Mouse (Mus musculus): ENCODE results near the gene Tspan18. TPM values are rescaled to one million over a fixed set of nuclear protein-coding genes. Genes with fewer than 3 reads are reported as not detected.

Gene Tspan18
- polyA plus RNA-seq, 1 experiment, result 0.06 TPM

GRCm38 (mm10) chr2:93277486-93277885, 56.8 kb downstream of the Tspan18 start:
- H3K79me2 ChIP-seq (ENCODE audit: control insufficient read depth, insufficient read depth), result no peaks in the 10 kb centered on the region
- H3K27me3 ChIP-seq (ENCODE audit: control insufficient read depth, insufficient read depth, insufficient read length), result no peaks in the 10 kb centered on the region
- H3K4me3 ChIP-seq (ENCODE audit: insufficient read depth, poor library complexity, severe bottlenecking), result no peak overlapping the region
- H3ac ChIP-seq (ENCODE audit: control insufficient read depth, insufficient read length, low read depth), result peak overlapping the region; percentile 63
- TF ChIP-seq USF1 (IDR thresholded peaks at IDR 0.05; ENCODE audit: low read depth), result no peak
- TF ChIP-seq CTCF (IDR thresholded peaks at IDR 0.05; ENCODE audit: control insufficient read depth, insufficient read depth, insufficient read length), result no peak
- TF ChIP-seq FOSL1 (IDR thresholded peaks at IDR 0.05; ENCODE audit: insufficient read depth, low read length, poor library complexity, severe bottlenecking), result no peak
- TF ChIP-seq MYOD1 (IDR thresholded peaks at IDR 0.05; ENCODE audit: control insufficient read depth, insufficient read length, low read depth), result peak; percentile 16
- no peak for TF ChIP-seq MYOG (IDR thresholded peaks at IDR 0.05; ENCODE audit: control insufficient read depth, extremely low read depth, insufficient read length)
- H3K36me3 ChIP-seq (ENCODE audit: control insufficient read depth, insufficient read depth), result no peaks in the 10 kb centered on the region
- no peaks in the 10 kb centered on the region for H3K79me3 ChIP-seq (ENCODE audit: low read depth)

- Histone ChIP-seq H3K4me3 (ENCODE audit: insufficient read depth, poor library complexity, severe bottlenecking) (no peak overlapping the region), H3K79me3 (ENCODE audit: low read depth) (no peaks in the 10 kb centered on the region), H3K79me2 (ENCODE audit: control insufficient read depth, insufficient read depth) (no peaks in the 10 kb centered on the region), H3ac (ENCODE audit: control insufficient read depth, insufficient read length, low read depth) (no peak overlapping the region), H3K36me3 (ENCODE audit: control insufficient read depth, insufficient read depth) (no peaks in the 10 kb centered on the region), H3K27me3 (ENCODE audit: control insufficient read depth, insufficient read depth, insufficient read length) (no peaks in the 10 kb centered on the region)
- no peak for TF ChIP-seq MAX (IDR thresholded peaks at IDR 0.05)
- no peak for TF ChIP-seq MYOD1 (IDR thresholded peaks at IDR 0.05; ENCODE audit: control insufficient read depth, insufficient read length, low read depth)
- TF ChIP-seq USF1 (IDR thresholded peaks at IDR 0.05; ENCODE audit: low read depth), result no peak
- TF ChIP-seq CEBPB (IDR thresholded peaks at IDR 0.05; ENCODE audit: low read depth), result no peak
- no peak for TF ChIP-seq CTCF (IDR thresholded peaks at IDR 0.05; ENCODE audit: control insufficient read depth, insufficient read depth, insufficient read length)
These were observed 58.3 kb downstream of the Tspan18 start for GRCm38 (mm10) chr2:93276026-93276425.

- Histone ChIP-seq H3K27me3 (ENCODE audit: control insufficient read depth, insufficient read depth, insufficient read length) (no peaks in the 10 kb centered on the region), H3K36me3 (ENCODE audit: control insufficient read depth, insufficient read depth) (no peaks in the 10 kb centered on the region), H3K79me3 (ENCODE audit: low read depth) (no peaks in the 10 kb centered on the region), H3K4me3 (ENCODE audit: insufficient read depth, poor library complexity, severe bottlenecking) (no peak overlapping the region), H3K79me2 (ENCODE audit: control insufficient read depth, insufficient read depth) (no peaks in the 10 kb centered on the region), H3ac (ENCODE audit: control insufficient read depth, insufficient read length, low read depth) (no peak overlapping the region)
- no peak for TF ChIP-seq USF1 (IDR thresholded peaks at IDR 0.05; ENCODE audit: low read depth)
- TF ChIP-seq CEBPB (IDR thresholded peaks at IDR 0.05; ENCODE audit: low read depth), result no peak
- no peak for TF ChIP-seq MYOG (IDR thresholded peaks at IDR 0.05; ENCODE audit: control insufficient read depth, extremely low read depth, insufficient read length)
- no peak for TF ChIP-seq CTCF (IDR thresholded peaks at IDR 0.05; ENCODE audit: control insufficient read depth, insufficient read depth, insufficient read length)
- no peak for TF ChIP-seq MAX (IDR thresholded peaks at IDR 0.05)
- no peak for TF ChIP-seq MYOD1 (IDR thresholded peaks at IDR 0.05; ENCODE audit: control insufficient read depth, insufficient read length, low read depth)
- no peak for TF ChIP-seq FOSL1 (IDR thresholded peaks at IDR 0.05; ENCODE audit: insufficient read depth, low read length, poor library complexity, severe bottlenecking)
These were observed 60.4 kb downstream of the Tspan18 start for GRCm38 (mm10) chr2:93273916-93274315.

GRCm38 (mm10) chr2:93270083-93270482, 64.2 kb downstream of the Tspan18 start:
- no peaks in the 10 kb centered on the region for H3K79me2 ChIP-seq (ENCODE audit: control insufficient read depth, insufficient read depth)
- H3ac ChIP-seq (ENCODE audit: control insufficient read depth, insufficient read length, low read depth), result no peak overlapping the region
- H3K27me3 ChIP-seq (ENCODE audit: control insufficient read depth, insufficient read depth, insufficient read length), result peaks cover 3% of the 10 kb centered on the region
- no peaks in the 10 kb centered on the region for H3K36me3 ChIP-seq (ENCODE audit: control insufficient read depth, insufficient read depth)
- H3K79me3 ChIP-seq (ENCODE audit: low read depth), result no peaks in the 10 kb centered on the region
- no peak overlapping the region for H3K4me3 ChIP-seq (ENCODE audit: insufficient read depth, poor library complexity, severe bottlenecking)
- TF ChIP-seq MAX (IDR thresholded peaks at IDR 0.05) (no peak), USF1 (IDR thresholded peaks at IDR 0.05; ENCODE audit: low read depth) (no peak), MYOD1 (IDR thresholded peaks at IDR 0.05; ENCODE audit: control insufficient read depth, insufficient read length, low read depth) (no peak), MYOG (IDR thresholded peaks at IDR 0.05; ENCODE audit: control insufficient read depth, extremely low read depth, insufficient read length) (no peak), CEBPB (IDR thresholded peaks at IDR 0.05; ENCODE audit: low read depth) (no peak), CTCF (IDR thresholded peaks at IDR 0.05; ENCODE audit: control insufficient read depth, insufficient read depth, insufficient read length) (no peak), FOSL1 (IDR thresholded peaks at IDR 0.05; ENCODE audit: insufficient read depth, low read length, poor library complexity, severe bottlenecking) (no peak)

- Histone ChIP-seq H3K36me3 (ENCODE audit: control insufficient read depth, insufficient read depth) (no peaks in the 10 kb centered on the region), H3K27me3 (ENCODE audit: control insufficient read depth, insufficient read depth, insufficient read length) (peaks cover 3% of the 10 kb centered on the region), H3K79me3 (ENCODE audit: low read depth) (no peaks in the 10 kb centered on the region), H3K4me3 (ENCODE audit: insufficient read depth, poor library complexity, severe bottlenecking) (no peak overlapping the region), H3ac (ENCODE audit: control insufficient read depth, insufficient read length, low read depth) (no peak overlapping the region), H3K79me2 (ENCODE audit: control insufficient read depth, insufficient read depth) (no peaks in the 10 kb centered on the region)
- no peak for TF ChIP-seq MYOD1 (IDR thresholded peaks at IDR 0.05; ENCODE audit: control insufficient read depth, insufficient read length, low read depth)
- no peak for TF ChIP-seq CEBPB (IDR thresholded peaks at IDR 0.05; ENCODE audit: low read depth)
- TF ChIP-seq FOSL1 (IDR thresholded peaks at IDR 0.05; ENCODE audit: insufficient read depth, low read length, poor library complexity, severe bottlenecking), result no peak
- no peak for TF ChIP-seq CTCF (IDR thresholded peaks at IDR 0.05; ENCODE audit: control insufficient read depth, insufficient read depth, insufficient read length)
- no peak for TF ChIP-seq USF1 (IDR thresholded peaks at IDR 0.05; ENCODE audit: low read depth)
- TF ChIP-seq MAX (IDR thresholded peaks at IDR 0.05), result no peak
- no peak for TF ChIP-seq MYOG (IDR thresholded peaks at IDR 0.05; ENCODE audit: control insufficient read depth, extremely low read depth, insufficient read length)
These were observed 64.7 kb downstream of the Tspan18 start for GRCm38 (mm10) chr2:93269611-93270010.

- Histone ChIP-seq H3ac (ENCODE audit: control insufficient read depth, insufficient read length, low read depth) (no peak overlapping the region), H3K36me3 (ENCODE audit: control insufficient read depth, insufficient read depth) (no peaks in the 10 kb centered on the region), H3K27me3 (ENCODE audit: control insufficient read depth, insufficient read depth, insufficient read length) (peaks cover 3% of the 10 kb centered on the region), H3K4me3 (ENCODE audit: insufficient read depth, poor library complexity, severe bottlenecking) (no peak overlapping the region), H3K79me2 (ENCODE audit: control insufficient read depth, insufficient read depth) (no peaks in the 10 kb centered on the region), H3K79me3 (ENCODE audit: low read depth) (no peaks in the 10 kb centered on the region)
- TF ChIP-seq MYOD1 (IDR thresholded peaks at IDR 0.05; ENCODE audit: control insufficient read depth, insufficient read length, low read depth) (no peak), CEBPB (IDR thresholded peaks at IDR 0.05; ENCODE audit: low read depth) (no peak), MYOG (IDR thresholded peaks at IDR 0.05; ENCODE audit: control insufficient read depth, extremely low read depth, insufficient read length) (no peak), FOSL1 (IDR thresholded peaks at IDR 0.05; ENCODE audit: insufficient read depth, low read length, poor library complexity, severe bottlenecking) (no peak), CTCF (IDR thresholded peaks at IDR 0.05; ENCODE audit: control insufficient read depth, insufficient read depth, insufficient read length) (no peak), USF1 (IDR thresholded peaks at IDR 0.05; ENCODE audit: low read depth) (no peak), MAX (IDR thresholded peaks at IDR 0.05) (no peak)
These were observed 65.5 kb downstream of the Tspan18 start for GRCm38 (mm10) chr2:93268711-93269270.

Data from C2C12 (cell line).